ENCODE assay signal across 26 mouse cellular contexts in genomic region chr19:45945986-45946385, GRCm38 (mm10).
"Had no signal": no experiment of that assay in that cellular context is flagged by ENCODE, and none has a peak within 500 bp of the region (broad histone marks: within the 10 kb centered on the region; RNA-seq: fewer than 3 reads in every experiment).

No protein-coding gene starts in this region.

- ATAC-seq: hindbrain, embryonic 16.5 days; inflammation-experienced regulatory T-cells, adult 6 months; intestine, embryonic 15.5 days; intestine, postnatal 0 days had no signal

- H3K4me3 ChIP-seq: gastrocnemius, adult 2 months; heart, embryonic 10.5 days; heart, embryonic 12.5 days; hindbrain, embryonic 10.5 days; hindbrain, embryonic 12.5 days; intestine, embryonic 15.5 days; layer of hippocampus, adult 2 months; limb, embryonic 10.5 days; limb, embryonic 12.5 days; liver, embryonic 13.5 days; liver, embryonic 15.5 days had no signal

- DNase-seq: gastrocnemius, adult 2 months; gastrocnemius, postnatal 10 days; gastrocnemius, postnatal 25 days; heart, adult 18-20 months; heart, postnatal 10 days; heart, postnatal 4 days; kidney, adult 18-20 months; kidney, adult 8-10 months; kidney, postnatal 10 days; kidney, postnatal 25 days; kidney, postnatal 4 days; liver; liver, embryonic 13.5 days had no signal

- H3K27ac ChIP-seq: gastrocnemius, adult 2 months; heart, embryonic 10.5 days; hindbrain, embryonic 10.5 days; hindbrain, embryonic 12.5 days; hindbrain, embryonic 14.5 days; intestine, embryonic 15.5 days; layer of hippocampus, adult 2 months; limb, embryonic 10.5 days; limb, embryonic 12.5 days; liver, embryonic 13.5 days; liver, embryonic 15.5 days had no signal
